Mouse (Mus musculus): ENCODE measurements at regions not wholly inside any gene's neighbourhood (a gene's known extent, or its start where the extent isn't known, plus 50 kb on each side); places are given as distances from the start of the nearest gene placed in this dataset.

- TF ChIP-seq CTCF (IDR thresholded peaks at IDR 0.05; ENCODE audit: control insufficient read depth, insufficient read depth, insufficient read length) = no peak
- no peak for TF ChIP-seq MYOD1 (IDR thresholded peaks at IDR 0.05; ENCODE audit: control insufficient read depth, insufficient read length, low read depth)
Observed at GRCm38 (mm10) chr8:26677584-26678138, 299.5 kb upstream of the Zfp703 start.

Measured in C2C12 (cell line).